Mouse (Mus musculus) left cerebral cortex, adult 9 months (tissue): ENCODE results near the gene Arhgef7.

Experiments used
- DNase-seq, 2 experiments: peaks; one replicate each; pipeline ENCODE4 v3.0.0; 2022; ENCODE audit warnings: low spot score in 2 of 2

Gene Arhgef7

DNA sequence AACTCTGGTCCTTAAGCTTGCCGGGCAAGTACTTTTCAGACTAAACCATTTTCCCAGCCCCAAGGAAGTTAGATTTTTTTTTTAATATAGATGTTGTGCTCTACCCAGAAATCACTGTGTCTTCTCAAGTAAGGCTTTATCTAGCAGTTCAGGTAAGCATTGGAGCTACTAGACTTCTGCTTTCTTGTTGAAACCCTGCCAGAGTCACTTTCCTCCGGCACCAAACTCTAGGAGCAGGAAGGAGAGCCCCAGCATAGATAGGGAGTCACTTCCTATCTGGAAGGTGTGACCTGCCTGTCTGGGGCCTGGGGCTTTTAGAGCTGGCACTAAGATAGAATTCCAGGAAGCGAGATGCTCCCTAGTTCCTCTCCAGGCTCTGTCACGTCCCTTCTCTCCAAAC lies 10.3 kb upstream of the Arhgef7 start:
- no peak for DNase-seq

DNA sequence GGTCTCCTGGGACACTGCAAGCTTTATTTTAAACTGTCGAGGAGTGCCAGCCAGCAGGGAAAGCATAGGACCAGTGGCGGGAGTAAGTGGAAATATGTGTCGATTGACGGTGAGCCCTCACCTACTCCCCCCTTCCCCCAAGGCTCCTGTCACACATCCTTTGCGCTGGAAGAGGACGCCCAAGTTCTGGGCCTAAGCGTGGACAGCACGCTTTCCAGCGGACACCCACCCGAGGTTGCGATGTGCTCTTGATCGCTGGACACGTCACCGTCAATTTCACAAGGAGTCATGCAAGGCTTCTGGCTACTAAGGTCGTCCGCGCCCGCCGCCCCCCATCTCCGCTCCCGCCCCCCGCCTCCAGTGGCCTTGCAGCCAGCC lies 259 bp upstream of the Arhgef7 start:
- no peak for DNase-seq

DNA sequence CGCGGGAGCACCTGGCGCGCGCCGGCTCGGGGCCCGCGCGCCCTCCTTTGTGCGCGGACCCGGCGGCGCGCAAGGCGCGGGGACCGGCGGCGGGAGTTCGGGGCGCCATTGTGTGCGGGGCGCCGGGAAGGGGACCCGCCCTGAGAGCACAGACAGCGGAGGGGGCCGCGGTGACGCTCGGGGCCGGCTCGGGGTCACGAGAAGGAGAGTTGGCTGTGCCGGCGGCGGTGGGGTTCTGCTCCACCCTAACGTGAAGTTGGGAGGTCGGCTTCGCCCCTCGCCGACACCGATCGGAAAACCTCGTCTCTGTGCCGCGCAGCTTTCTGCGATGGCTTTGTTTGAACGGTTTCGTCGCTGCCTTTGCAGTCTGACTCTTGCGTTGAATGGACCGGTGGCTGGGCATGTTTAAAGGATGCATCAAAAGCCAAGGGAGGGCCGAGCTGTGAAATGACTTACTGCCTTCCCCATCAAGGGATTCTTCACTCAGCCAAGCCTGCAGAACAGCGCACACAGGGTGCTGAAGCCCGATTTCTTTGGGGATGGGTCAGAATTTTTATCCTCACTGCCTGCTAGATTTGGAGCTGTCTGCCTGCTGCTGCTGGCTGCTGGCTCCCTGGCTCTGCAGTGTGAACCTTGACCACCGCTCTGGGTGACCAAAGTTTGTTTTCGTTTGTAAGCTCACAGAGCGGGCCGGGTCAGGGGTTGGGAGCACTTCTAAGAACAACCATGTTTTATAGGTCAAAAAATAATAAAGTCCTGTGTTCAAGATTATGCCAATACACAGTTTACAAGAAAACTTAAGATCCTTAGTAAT lies 1.2 kb downstream of the Arhgef7 start:
- peak in 1 of 2 experiments; percentile 33 for DNase-seq

DNA sequence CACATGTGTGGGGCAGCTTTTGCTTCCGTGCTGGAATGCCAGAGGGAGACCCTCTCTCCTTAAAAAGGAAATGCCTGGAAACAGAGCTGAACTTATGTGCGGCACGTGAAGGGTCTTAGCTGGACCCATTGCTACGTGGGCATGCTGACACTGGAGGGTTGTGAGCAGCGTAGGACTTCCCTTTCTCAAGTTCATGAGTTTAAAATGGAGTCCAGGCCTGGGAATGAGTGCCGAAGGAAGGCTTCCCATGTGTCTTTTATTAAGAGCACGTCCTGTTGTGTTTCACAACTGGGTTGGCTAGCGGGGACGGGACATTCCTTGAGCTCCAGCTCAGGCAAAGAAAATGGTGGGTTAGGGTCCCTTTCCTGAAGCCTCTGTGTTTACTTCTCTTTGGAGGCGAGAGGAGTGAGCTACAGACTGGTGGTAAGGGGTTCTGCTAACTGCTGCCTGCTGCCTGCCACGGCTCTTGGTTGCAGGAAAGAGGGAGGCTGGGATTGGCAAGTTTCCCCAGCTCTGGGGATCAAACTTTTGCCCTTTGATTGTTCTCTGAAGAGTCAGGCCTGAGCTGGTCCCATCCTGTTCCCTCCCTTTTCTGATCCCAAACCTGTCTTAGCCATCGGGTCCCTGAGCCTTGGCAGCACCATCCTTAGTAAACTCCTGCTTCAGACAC lies 2.9 kb downstream of the Arhgef7 start:
- DNase-seq = no peak

DNA sequence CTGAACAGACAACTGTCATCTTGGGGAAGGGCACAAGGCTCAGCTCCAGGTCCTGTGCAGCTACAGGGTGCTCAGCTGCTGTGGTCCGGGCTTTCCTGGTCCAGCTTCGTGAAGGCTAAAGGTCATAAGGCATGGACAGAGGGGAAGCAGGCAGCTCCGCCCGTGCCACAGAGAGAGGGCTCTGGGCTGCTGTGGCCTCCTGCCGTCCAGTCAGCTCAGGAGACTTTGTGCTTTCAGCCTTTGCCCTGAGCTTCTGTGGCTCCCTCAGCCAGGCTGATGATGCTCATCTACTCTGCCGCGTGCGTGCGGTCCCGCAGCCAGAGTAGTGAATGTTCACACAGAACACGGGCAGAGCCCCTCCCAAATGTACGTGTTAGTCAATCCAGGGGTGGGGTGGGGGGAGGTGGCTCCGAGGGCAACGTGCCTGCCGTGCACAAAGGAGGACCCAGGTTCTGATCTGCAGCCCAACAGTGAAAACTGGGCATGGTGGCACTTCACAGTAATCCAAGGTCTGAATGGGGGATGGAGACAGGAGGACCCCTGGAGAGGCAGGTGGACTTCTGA lies 8.2 kb downstream of the Arhgef7 start:
- no peak for DNase-seq

GRCm38 (mm10) chr8:11737096-11737495 lies 9.6 kb downstream of the Arhgef7 start:
- DNase-seq = no peak

GRCm38 (mm10) chr8:11739082-11739481 lies 11.6 kb downstream of the Arhgef7 start:
- DNase-seq = no peak

DNA sequence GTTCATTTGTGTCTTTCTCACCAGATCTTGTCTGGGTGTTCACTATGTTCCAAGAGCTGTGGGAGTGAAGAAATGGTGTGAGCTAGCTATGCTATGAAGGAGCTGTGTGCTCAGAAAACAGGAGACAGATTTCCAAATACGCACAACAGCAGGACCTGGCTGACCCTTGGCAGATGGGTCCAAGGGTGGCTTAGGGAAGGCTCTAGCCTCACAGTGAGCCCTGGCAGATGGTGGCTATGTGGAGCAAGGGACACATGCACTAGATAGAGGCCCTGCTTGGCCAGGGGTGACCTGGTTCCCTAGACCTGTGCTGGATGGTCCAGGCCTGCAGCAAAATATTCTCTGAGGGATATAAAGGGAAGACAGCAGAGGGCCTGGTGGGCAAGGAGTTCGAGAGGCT lies 13.3 kb downstream of the Arhgef7 start:
- no peak for DNase-seq

GRCm38 (mm10) chr8:11743580-11743979 lies 16.1 kb downstream of the Arhgef7 start:
- DNase-seq = no peak

- DNase-seq = no peak
These were observed 19.5 kb downstream of the Arhgef7 start for GRCm38 (mm10) chr8:11746850-11747600.

- no peak for DNase-seq
These were observed 22.0 kb downstream of the Arhgef7 start for GRCm38 (mm10) chr8:11749472-11749871.

- no peak for DNase-seq
These were observed 24.8 kb downstream of the Arhgef7 start for GRCm38 (mm10) chr8:11752338-11752737.

GRCm38 (mm10) chr8:11753155-11753941 lies 25.8 kb downstream of the Arhgef7 start:
- DNase-seq = no peak

- DNase-seq = no peak
These were observed 27.2 kb downstream of the Arhgef7 start for GRCm38 (mm10) chr8:11754723-11755122.

DNA sequence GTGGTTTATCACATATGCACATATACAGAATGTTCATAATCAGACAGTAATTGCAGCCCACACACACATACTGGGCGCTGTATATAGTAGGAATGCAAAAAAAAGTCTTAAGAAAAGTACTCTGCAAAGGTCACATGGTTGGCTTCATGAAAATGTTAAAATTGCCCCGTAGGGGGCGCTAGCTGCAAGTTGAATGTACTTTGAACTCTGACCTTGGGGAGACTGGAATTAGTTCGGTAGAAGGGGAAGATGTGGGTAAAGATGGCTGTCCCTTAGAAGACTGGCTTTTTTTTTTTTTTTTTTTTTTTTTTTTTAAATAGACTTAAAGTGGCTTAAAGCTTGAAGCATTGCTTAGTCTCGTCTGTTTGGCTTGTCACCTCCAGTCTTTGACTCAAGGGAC lies 28.4 kb downstream of the Arhgef7 start:
- peak in 1 of 2 experiments; percentile 80 for DNase-seq

DNA sequence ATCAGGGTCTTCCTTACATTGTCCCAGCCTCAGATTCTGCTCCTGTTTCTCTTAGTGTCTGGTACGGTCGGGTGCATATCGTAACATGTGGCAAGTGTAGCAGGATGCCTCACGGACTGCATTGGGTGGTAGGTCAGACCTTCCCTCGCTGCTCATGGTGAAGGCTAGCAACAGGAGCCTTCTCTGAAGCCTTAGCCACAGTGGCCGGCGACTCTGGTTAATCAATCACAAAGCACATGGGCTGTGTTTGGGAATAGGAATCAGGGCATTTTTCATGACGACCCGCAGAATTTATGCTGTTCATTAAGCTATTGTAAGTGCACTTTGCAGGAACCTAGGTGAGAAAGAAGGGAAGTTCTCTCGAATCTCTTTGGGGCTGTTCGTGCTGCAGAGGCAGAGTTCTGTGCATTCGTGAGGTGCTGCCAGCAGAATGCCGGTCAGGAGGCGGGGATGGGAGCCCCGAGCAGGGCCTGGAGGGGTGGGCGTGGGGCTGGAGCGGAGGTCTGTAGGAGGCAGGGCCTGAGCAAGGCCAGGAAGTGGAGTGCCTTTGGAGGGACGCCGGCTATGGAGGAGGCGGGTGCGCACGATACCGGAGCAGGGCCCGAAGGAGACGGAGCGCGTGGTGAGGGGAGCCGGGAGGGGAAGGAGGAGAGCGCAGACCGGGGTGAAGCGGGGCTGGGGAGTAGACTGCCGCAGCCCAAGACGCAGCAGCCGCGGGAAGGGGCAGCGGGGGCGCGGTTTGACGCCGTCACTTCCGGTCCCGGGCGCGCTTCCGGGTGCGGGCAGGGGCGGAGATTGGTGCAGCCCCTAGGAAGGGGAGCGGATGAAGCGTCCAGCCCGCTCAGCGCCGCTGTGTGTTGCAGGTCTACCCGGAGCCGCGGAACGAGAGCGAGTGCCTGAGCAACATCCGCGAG lies 30.3 kb downstream of the Arhgef7 start:
- peak; percentile 58 to 82 for DNase-seq

GRCm38 (mm10) chr8:11758482-11759281 lies 31.2 kb downstream of the Arhgef7 start:
- no peak for DNase-seq

- DNase-seq = no peak
These were observed 34.0 kb downstream of the Arhgef7 start for GRCm38 (mm10) chr8:11761551-11761950.

GRCm38 (mm10) chr8:11762048-11762447 lies 34.5 kb downstream of the Arhgef7 start:
- no peak for DNase-seq

DNA sequence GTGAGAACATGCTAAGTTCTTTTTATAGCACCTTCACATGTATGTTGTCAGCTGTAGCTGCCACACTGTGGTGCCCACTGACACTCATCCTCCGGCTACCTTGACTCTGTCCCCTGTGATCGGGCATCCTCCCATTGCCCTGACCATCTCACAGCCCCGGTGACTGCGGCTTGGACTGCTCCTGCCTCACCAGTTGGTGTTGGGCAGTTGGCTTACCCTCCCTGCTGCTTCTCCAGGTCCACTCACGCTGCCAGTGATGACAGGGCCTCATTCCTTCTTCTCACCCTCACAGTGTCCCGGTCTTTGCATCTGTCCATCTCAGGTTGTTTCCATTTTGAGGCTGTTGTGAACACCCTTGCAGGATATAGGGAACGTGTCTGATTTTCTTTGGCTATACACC lies 35.3 kb downstream of the Arhgef7 start:
- DNase-seq = no peak
